Mouse (Mus musculus): Measurements from ENCODE around the gene Zfp383.
"Not testable (repeated sequence)": the region's sequence is repeated elsewhere in the genome, so short reads cannot be mapped to it uniquely, and the experiment has no call there.

Zfp383 gene

DNA sequence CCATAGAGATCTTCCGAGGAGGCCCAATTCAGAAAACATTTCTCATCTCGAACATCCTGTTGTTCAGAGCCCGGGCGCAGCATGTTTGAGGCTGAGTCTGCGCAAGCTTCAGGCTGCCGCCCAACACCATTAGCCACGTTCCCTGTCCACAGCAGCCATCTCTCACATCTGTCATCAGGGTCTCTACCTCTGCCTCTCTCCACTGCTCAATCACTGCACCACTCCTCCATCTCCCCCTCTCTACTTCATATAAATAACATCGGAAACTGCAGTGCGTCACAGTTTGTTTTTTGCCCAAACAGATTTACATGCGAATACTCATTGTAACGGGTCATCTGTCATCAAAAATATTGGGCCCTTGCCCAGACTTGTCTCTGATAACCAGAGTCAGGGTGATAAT lies 33.0 kb downstream of the Zfp383 start:
- DNase-seq (ENCODE audit: low spot score): no peak

DNA sequence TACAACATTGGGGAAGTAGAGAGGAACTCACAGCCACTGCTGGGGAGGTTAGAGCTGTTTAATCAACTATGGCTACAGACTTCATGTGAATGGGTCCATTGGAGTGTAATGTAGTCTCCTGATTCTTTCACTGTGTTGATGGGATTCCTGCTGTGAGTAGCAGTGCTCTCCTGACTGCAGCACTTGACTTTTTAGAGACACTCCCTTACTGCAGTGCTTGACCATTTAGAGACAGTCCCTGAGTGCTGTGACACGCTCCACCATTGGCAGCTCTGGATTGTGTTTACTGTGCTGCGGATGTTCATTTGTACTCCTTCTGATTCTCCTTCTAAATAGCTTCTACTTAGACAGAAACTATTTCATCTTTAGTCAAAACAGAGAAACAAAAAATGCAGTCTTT lies 34.7 kb downstream of the Zfp383 start:
- DNase-seq (ENCODE audit: low spot score): no peak

DNA sequence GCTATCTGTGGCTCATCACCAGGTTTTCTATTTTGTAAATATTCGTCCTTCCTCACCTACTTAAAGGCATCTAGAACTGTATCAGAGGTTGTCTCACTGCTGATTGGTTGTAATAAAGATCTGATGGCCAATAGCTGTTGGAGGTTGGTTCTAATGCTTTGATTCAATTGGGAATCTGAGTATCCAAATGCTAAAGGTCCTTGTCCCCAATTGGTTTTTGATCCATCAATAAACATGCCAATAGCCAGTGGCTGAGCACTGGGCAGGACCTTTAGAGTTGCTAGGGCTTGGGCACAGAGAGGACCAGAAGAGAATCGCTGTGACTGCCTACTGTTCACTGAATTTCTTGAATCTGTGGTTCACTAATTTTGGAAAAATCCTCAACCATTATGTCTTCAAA lies 35.7 kb downstream of the Zfp383 start:
- no peak for DNase-seq (ENCODE audit: low spot score)

DNA sequence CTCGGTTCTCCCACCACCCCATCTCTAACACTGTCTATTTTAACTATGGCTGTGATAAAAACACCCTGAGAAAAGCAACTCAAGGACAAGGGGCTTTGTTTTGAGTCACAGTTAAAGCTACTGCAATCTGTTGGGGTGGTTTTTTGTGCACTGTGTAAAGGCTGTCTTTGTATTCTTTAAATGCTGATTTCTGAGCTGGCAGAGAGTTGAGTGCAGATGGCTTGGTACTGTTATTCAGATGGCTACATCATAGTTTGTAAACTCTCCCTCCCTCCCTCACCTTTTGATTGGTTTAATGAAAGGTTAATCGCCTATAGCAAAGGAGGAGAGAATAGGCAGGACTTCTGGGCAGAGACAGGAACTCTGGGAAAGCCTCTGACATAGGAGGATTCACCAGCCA lies 36.2 kb downstream of the Zfp383 start:
- DNase-seq (ENCODE audit: low spot score): no peak

DNA sequence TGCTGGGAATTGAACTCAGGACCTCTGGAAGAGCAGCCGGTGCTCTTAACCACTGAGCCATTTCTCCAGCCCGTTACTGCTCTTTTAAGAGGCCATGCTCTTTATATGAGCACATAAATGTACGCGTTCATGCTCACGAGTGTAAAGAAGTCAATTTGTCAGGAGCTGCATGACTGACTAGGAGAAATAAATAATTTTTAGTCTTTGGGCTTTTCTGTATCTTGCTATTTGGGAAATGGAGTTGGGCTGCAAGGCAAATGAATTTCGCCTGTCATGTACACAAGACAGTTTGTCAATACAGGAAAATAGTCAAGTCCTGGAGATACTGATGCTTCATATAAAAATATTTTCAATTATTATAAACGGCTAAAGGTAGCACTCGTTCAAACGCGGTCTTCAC lies 45.1 kb downstream of the Zfp383 start:
- no peak for DNase-seq (ENCODE audit: low spot score)

DNA sequence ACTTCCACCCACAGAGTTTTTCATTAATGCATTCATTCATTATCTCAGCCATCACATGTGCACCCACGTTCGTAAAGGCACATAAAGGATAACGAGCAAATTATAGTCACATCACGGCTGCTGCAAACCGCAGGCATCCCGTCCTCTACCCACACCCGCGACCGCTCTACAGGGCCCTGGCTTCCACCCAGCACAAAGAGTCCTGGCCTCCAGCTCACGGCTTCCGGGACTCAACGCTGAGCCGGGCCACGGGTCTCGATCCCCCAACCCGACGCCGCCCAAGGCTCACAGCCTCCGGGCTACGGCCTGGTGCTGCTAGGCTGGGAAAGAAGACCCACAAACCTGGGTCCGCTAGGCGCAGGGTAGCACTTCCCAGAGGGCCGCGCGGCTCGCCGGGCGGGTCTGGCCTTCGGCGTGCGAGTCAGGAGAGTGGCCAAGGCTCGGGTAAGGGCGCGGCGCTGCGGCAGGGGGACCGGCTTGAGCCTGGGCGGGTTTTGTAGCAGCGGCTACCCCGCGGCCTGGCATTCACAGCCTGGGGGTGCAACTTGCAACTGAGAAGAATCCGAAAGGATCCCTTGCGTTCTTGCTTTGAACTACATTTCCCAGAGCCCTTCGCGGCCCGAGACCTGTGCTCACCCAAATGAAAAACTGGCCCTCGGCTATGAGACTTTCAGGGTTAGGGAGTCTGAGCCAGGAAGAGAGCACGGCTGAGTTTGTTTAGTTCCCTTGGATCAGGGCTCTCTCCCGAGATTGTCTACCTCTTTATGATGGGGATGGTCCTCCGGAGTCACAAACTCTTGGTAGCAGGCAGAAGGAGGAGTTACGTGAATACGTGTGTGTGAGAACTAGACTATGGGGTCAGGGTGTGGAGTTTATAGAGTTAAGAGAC lies 45.7 kb downstream of the Zfp383 start, which contains the start of gene Zfp74:
Gene Zfp74 (minus strand): TSS at position 577 of the 889 bp plus-strand sequence.
- DNase-seq (ENCODE audit: low spot score): peak; percentile 82

DNA sequence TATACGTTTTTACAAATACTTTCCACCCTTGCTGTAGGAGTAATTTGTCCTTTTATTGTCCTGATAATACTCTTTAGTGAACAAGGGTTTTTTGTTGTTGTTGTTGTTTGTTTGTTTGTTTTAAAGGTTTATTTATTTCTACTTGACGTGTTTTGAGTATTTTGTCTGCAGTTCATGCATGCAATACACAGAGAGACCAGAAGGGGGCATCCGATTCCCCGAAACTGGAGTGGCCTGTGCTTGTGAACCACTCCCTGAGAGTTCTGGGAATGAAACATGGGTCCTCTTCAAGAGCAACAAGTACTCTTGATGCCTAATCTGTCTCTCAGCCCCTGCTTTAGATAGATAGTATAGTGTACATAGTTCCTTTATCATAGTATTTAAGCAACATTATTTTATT lies 46.7 kb downstream of the Zfp383 start:
- DNase-seq (ENCODE audit: low spot score): peak; percentile 70

DNA sequence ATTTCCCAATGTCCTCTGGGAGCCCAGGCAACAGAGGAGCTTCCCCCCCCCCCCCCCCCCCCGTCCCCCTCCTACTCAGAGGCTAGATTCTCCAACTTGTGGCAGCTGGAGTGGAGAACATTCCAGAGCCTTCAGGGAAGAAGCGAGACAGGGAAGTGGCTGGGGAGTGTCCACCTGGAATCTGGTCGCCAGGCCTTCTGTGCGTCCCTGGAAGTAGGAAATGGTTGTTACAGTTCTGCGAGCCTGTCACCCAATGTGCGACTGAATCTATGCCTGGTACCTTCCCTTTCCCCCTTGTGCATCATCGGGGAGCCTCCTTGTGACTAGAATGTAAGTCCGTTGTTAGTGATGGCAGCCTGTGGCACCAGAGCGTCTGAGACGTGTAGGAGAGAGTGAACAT lies 48.2 kb downstream of the Zfp383 start:
- DNase-seq (ENCODE audit: low spot score): no peak

DNA sequence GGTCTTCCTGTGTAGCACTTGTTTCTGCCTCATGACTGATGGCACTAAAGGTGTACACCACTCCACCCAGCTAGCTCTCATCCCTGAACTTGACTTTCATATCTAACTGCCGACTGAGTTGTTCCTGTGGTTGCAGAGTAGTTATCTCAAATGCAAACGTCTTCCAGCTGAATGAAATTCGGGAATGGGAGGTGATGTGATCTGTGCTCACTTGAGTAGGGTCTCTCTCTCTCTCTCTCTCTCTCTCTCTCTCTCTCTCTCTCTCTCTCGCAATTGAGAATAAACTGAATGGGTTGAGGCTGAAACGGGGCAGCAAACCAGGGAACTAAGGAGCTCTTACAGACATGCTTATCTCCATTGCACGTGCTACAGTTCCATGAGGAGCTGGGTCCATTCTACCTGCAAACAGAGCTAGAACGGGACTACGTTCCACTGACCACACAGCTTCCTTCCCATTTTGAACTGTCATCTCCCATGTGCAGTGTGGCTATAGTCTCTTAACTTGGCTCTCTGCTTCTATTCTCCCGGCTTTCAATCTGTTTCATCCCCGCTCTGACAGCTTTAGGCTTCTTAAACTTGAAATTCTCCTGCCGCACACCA lies 50.2 kb downstream of the Zfp383 start:
- no peak for DNase-seq (ENCODE audit: low spot score)

DNA sequence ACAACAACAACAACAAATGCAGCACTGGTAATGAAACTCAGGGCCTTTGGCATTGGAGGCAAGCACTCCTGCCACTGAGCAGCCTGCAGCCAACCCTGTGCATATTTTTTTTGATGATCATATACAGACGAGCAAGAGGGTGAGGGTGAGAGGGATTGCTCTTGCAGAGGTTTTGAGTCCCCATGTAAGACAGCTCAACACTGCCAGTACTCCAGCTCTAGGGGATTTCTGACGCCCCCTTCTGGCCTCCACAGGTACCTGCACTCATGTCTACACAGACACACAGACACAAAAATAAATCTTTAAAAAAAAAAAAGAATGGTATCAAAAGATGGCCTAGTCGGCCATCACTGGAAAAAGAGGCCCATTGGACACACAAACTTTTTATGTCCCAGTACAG lies 51.0 kb downstream of the Zfp383 start:
- no peak for DNase-seq (ENCODE audit: low spot score)

DNA sequence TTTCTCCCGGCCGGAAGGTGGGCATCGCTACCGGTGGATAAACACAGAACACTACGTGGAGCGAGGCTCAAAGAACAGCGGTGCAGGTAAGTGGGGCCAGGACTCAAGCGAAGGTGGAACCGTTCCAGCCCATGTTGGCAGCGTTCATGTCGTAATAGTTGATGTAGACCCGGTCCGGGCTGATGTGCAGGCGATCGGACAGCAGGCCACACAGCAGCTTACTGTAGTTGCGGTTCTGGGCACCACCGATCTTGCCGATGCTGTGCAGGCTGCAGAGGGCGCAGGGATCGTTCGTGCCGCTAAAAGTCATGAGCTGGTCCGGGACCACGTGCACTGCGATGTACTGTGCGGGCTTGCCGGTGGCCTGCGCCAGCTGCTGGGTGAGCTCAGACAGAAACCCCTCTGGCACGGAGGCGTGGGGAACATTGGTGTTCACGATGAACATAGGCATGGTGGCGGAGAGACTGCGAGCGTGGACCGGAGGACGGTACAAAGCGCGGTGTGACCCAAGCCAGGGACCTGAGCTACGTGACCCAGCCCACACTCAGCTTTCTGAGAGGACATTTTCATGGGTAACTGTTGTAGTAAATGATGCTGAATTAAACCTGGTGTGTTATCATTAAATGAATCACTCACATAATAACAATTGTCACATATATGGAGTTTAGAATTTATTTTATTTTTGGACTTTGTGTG lies 57.2 kb downstream of the Zfp383 start:
- not testable (repeated sequence) for DNase-seq (ENCODE audit: low spot score)
